Mouse (Mus musculus) myocyte (in vitro differentiated cells): ENCODE results near the gene Prph2. TPM values are rescaled to one million over a fixed set of nuclear protein-coding genes. Genes with fewer than 3 reads are reported as not detected.

Experiments
- H3K27me3 ChIP-seq: one replicate; pipeline ENCODE4 v1.6.1; 2011; ENCODE audit not compliant: control insufficient read depth, insufficient read depth, insufficient read length
- H3K36me3 ChIP-seq: one replicate; pipeline ENCODE4 v1.6.1; 2011; ENCODE audit not compliant: control insufficient read depth, insufficient read depth
- H3K4me2 ChIP-seq: one replicate; pipeline ENCODE4 v1.6.1; 2011; ENCODE audit warnings: low read depth, control low read depth
- H3K4me3 ChIP-seq: one replicate; pipeline ENCODE4 v1.5.1; 2011; ENCODE audit warnings: mild to moderate bottlenecking, control low read depth, moderate library complexity
- H3K79me2 ChIP-seq: one replicate; pipeline ENCODE4 v1.6.1; 2011; ENCODE audit not compliant: control insufficient read depth, insufficient read depth
- H3ac ChIP-seq: one replicate; pipeline ENCODE4 v1.6.1; 2011; ENCODE audit not compliant: control insufficient read depth, insufficient read length
- CEBPB ChIP-seq: IDR thresholded peaks from 2 replicates; pipeline ENCODE4 v1.6.1; 2011; ENCODE audit warnings: mild to moderate bottlenecking, moderate library complexity; ENCODE audit not compliant: poor library complexity, insufficient read depth, severe bottlenecking
- E2F4 ChIP-seq: IDR thresholded peaks from one replicate; pipeline ENCODE4 v1.6.1; 2011; ENCODE audit warnings: mild to moderate bottlenecking, control low read depth, moderate library complexity; ENCODE audit not compliant: insufficient read depth
- MAX ChIP-seq: IDR thresholded peaks from one replicate; pipeline ENCODE4 v1.6.1; 2011; ENCODE audit warnings: low read depth, mild to moderate bottlenecking, control low read depth
- MYOD1 ChIP-seq, 3 experiments: IDR thresholded peaks; one replicate each; pipeline ENCODE4 v1.6.1; 2011; ENCODE audit warnings: control low read depth in 2 of 3, low read depth in 2 of 3, mild to moderate bottlenecking in 2 of 3, moderate library complexity in 1 of 3; ENCODE audit not compliant: insufficient read length in 2 of 3, control insufficient read depth in 1 of 3
- MYOG ChIP-seq, 3 experiments: IDR thresholded peaks; one replicate each; pipeline ENCODE4 v1.6.1; 2011; ENCODE audit warnings: control low read depth in 2 of 3, low read depth in 2 of 3, mild to moderate bottlenecking in 2 of 3; ENCODE audit not compliant: insufficient read length in 2 of 3, control insufficient read depth in 1 of 3, insufficient read depth in 1 of 3
- POLR2A ChIP-seq: IDR thresholded peaks from one replicate; pipeline ENCODE4 v1.6.1; 2011; ENCODE audit warnings: low read depth, mild to moderate bottlenecking, control low read depth, moderate library complexity; ENCODE audit not compliant: insufficient read length
- POLR2AphosphoS2 ChIP-seq: IDR thresholded peaks from one replicate; pipeline ENCODE4 v1.6.1; 2011; ENCODE audit warnings: low read depth, control low read depth; ENCODE audit not compliant: insufficient read length
- REST ChIP-seq: IDR thresholded peaks from one replicate; pipeline ENCODE4 v1.6.1; 2011; ENCODE audit warnings: mild to moderate bottlenecking, control low read depth, moderate library complexity; ENCODE audit not compliant: insufficient read depth, insufficient read length
- SRF ChIP-seq: IDR thresholded peaks from one replicate; pipeline ENCODE4 v1.6.1; 2011; ENCODE audit warnings: low read depth; ENCODE audit not compliant: control insufficient read depth, insufficient read length
- TCF12 ChIP-seq: IDR thresholded peaks from one replicate; pipeline ENCODE4 v1.6.1; 2011; ENCODE audit warnings: mild to moderate bottlenecking, control low read depth; ENCODE audit not compliant: poor library complexity, insufficient read depth, severe bottlenecking
- TCF3 ChIP-seq: IDR thresholded peaks from one replicate; pipeline ENCODE4 v1.6.1; 2011; ENCODE audit warnings: low read depth, control low read depth; ENCODE audit not compliant: insufficient read length
- USF1 ChIP-seq: IDR thresholded peaks from one replicate; pipeline ENCODE4 v1.6.1; 2011; ENCODE audit warnings: low read depth, mild to moderate bottlenecking, control low read depth, moderate library complexity
- polyA plus RNA-seq: library from polyadenylated mRNA; unstranded; fragments of >200 nt; fragmentation: generic; extraction: Trizol; gene quantifications from one replicate; pipeline ENCODE4 v1.2.1, GENCODE M21; 2012; ENCODE audit warnings: missing spikeins

The Prph2 gene
- polyA plus RNA-seq, 1 experiment, result not detected

DNA sequence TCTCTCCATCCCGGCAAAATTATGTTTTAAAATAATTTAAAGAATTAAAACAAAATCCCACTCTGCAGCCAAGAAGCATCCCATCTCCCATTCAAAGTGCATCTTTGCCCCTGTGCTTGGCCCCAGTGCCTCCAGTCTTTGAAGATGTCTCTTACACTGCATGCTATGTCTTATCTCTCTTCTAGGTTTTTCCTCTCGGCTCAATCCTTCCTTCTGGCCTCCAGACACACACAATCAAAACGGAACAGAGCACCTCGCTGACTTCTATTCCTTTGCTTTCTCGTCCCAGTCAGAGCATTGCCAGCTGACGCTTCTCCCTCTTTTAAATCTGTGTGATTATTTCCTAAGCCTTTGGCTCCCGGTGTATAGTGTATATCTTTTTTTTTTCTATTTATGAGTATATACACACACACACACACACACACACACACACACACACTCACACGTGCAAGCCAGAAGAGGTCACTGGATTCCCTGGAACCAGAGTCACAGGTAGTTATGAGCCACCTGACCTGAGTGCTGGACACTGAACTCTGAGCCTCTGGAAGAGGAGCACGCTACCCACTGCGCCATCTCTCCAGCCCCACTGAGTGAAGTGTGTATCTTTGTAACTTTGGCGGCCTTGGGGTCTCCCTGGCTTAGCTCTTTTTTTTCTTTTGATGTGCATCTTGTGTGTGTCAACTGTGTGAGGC, 24.9 kb upstream of the Prph2 start:
- H3K4me2 ChIP-seq, result no peak overlapping the region
- no peak overlapping the region for H3ac ChIP-seq
- no peak overlapping the region for H3K4me3 ChIP-seq
- H3K79me2 ChIP-seq, result peaks cover 8% of the 10 kb centered on the region
- H3K36me3 ChIP-seq, result no peaks in the 10 kb centered on the region
- no peak for TF ChIP-seq MYOD1 (IDR thresholded peaks at IDR 0.05; ENCODE audit: control insufficient read depth in 1 of 3, insufficient read length in 2 of 3, low read depth in 2 of 3)
- no peak for TF ChIP-seq MYOG (IDR thresholded peaks at IDR 0.05; ENCODE audit: control insufficient read depth in 1 of 3, insufficient read depth in 1 of 3, insufficient read length in 2 of 3, low read depth in 2 of 3)
- TF ChIP-seq CEBPB, result no peak
- TF ChIP-seq REST, result no peak
- no peaks in the 10 kb centered on the region for H3K27me3 ChIP-seq

DNA sequence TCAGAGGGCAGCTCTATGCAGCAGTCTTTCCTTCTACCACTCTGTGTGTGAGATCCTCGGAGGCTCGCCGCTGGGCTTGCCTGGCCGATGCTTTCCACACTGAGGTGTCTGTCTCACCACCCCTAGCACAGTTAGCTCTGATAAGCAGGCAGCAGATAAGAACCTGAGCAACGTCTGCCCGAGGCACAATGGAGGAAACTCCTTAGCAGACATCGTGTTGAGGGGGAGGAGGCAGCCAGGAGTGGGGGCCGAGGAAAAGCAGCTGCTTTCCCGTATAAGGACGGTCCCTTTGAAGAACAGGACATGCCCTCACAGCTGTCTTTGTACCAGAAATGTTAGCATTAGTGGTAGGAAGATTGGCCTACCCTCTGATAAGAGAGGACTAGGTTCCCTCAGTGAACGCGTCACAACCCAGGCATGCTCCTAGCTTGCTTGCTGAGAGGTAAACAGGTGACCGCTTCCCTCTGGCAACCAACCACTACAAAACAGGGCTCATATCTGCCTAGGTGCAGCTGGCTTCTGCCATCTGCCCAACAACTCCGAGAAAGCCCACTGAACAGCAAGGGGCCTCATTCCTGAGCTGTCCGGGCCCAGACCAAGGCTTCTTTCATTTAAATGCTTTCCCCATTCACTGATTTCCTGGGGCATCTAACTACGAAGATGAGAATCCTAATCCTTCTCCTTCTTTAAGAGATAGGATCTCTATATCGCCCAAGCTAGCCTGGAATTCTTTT, 24.2 kb upstream of the Prph2 start:
- Histone ChIP-seq H3K36me3 (no peaks in the 10 kb centered on the region), H3K79me2 (peaks cover 10% of the 10 kb centered on the region), H3K4me3 (no peak overlapping the region), H3K27me3 (no peaks in the 10 kb centered on the region), H3K4me2 (no peak overlapping the region), H3ac (no peak overlapping the region)
- TF ChIP-seq TCF12, result no peak
- TF ChIP-seq MYOG (IDR thresholded peaks at IDR 0.05; ENCODE audit: control insufficient read depth in 1 of 3, insufficient read depth in 1 of 3, insufficient read length in 2 of 3, low read depth in 2 of 3), result peak in 1 of 3 experiments; percentile 56
- TF ChIP-seq SRF, result peak; percentile 87
- peak in 2 of 3 experiments; percentile 55 to 75 for TF ChIP-seq MYOD1 (IDR thresholded peaks at IDR 0.05; ENCODE audit: control insufficient read depth in 1 of 3, insufficient read length in 2 of 3, low read depth in 2 of 3)
- TF ChIP-seq MAX, result no peak
- peak; percentile 13 for TF ChIP-seq TCF3

DNA sequence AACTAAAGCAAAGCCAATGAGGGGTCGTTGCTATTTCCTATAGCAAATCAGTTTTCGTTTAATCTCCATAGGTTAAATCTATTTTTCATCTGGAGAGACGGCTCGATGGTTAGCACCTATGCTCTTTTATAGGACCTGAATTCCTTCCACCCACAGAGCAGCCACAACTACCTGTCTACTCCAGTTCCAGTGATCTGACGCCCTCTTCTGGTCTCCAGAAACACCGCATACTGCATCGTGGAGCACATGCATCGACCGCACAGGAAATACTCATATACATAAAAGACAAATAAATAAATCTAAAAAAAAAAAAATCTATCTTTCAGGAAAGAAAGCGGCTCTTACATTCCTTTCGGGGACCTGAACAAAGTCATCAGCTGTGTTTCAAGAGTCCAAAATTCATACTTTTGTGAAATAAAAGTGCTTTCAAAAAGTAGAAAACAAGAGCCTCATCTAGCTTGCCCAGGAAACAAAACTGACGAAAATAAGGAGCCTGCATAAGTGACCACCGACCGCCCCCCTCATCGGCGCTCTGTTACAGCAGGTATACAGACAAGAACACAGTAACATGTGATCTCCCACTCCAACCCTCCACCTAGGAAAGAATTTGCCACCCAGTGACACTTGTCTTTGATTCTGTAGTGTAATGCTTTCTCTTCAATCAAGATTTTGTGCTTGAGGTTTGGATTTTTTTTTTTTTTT, 21.6 kb upstream of the Prph2 start:
- no peak for TF ChIP-seq USF1
- TF ChIP-seq SRF, result no peak
- TF ChIP-seq POLR2A, result no peak
- no peak for TF ChIP-seq E2F4
- no peak for TF ChIP-seq MYOG (IDR thresholded peaks at IDR 0.05; ENCODE audit: control insufficient read depth in 1 of 3, insufficient read depth in 1 of 3, insufficient read length in 2 of 3, low read depth in 2 of 3)
- no peak for TF ChIP-seq MYOD1 (IDR thresholded peaks at IDR 0.05; ENCODE audit: control insufficient read depth in 1 of 3, insufficient read length in 2 of 3, low read depth in 2 of 3)
- no peak for TF ChIP-seq POLR2AphosphoS2
- TF ChIP-seq TCF12, result no peak
- TF ChIP-seq REST, result no peak
- TF ChIP-seq CEBPB, result no peak
- TF ChIP-seq MAX, result no peak
- TF ChIP-seq TCF3, result no peak
- H3K27me3 ChIP-seq, result no peaks in the 10 kb centered on the region

GRCm38 (mm10) chr17:46889450-46890084, 20.7 kb upstream of the Prph2 start:
- Histone ChIP-seq H3K27me3 (no peaks in the 10 kb centered on the region), H3K36me3 (no peaks in the 10 kb centered on the region), H3K79me2 (peaks cover 30% of the 10 kb centered on the region), H3ac (peak overlapping the region; percentile 69), H3K4me3 (peak overlapping the region; percentile 87), H3K4me2 (peak overlapping the region; percentile 94)
- TF ChIP-seq E2F4, result no peak
- no peak for TF ChIP-seq REST
- TF ChIP-seq POLR2A, result peak; percentile 90
- TF ChIP-seq TCF12, result no peak
- TF ChIP-seq POLR2AphosphoS2, result peak; percentile 83
- peak; percentile 34 for TF ChIP-seq SRF
- no peak for TF ChIP-seq TCF3
- TF ChIP-seq MAX, result no peak
- TF ChIP-seq MYOG (IDR thresholded peaks at IDR 0.05; ENCODE audit: control insufficient read depth in 1 of 3, insufficient read depth in 1 of 3, insufficient read length in 2 of 3, low read depth in 2 of 3), result no peak
- no peak for TF ChIP-seq USF1
- no peak for TF ChIP-seq CEBPB
- peak in 1 of 3 experiments; percentile 31 for TF ChIP-seq MYOD1 (IDR thresholded peaks at IDR 0.05; ENCODE audit: control insufficient read depth in 1 of 3, insufficient read length in 2 of 3, low read depth in 2 of 3)

More for the DNA sequence above, 21.6 kb upstream of the Prph2 start:
- no peaks in the 10 kb centered on the region for H3K36me3 ChIP-seq
- peaks cover 30% of the 10 kb centered on the region for H3K79me2 ChIP-seq
- peak overlapping the region; percentile 69 for H3ac ChIP-seq
- H3K4me2 ChIP-seq, result peak overlapping the region; percentile 94
- peak overlapping the region; percentile 87 for H3K4me3 ChIP-seq
